Mouse (Mus musculus): ENCODE data around the gene Synm. TPM values are rescaled to one million over a fixed set of nuclear protein-coding genes. Genes with fewer than 3 reads are reported as not detected.

Gene Synm
- total RNA-seq, 4 experiments from 2014 or later = 18.3 to 20.8 (median 19.8) TPM

DNA sequence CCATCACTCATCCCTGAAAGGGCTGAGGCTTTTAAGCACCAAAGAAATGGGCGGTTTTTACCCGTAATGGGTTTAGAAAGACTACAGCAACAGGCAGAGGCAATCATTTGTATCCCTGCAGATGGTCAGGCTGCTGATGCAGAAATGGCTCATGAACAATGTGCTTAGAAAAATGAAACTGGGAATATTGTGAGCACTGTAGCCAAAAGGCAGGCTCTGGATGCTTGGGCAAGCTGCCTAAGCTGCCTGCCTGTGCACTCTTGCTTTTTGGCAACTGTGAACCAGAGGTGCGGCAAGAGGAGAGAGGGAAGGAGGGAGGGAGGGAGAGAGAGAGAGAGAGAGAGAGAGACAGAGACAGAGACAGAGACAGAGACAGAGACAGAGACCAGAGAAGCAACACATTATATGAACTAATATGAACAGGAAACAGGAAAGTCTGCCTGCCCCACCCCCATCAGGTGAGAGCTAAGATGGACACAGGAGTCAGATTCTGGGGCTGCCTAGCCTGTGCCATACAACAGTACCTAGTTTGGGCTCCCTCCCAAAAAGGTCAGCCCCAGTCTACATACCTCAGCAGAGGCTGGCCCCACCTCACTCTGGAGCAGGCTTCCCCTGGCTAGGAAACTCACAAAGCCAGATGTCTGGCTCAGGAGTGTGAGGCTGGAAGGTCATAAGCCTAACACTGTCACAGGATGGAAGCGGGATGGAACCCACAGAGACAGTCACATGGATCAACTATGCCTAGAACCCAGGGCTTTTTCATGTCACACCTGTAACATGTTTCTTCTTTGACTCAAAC, 9.9 kb downstream of the Synm start:
- no peak for DNase-seq (ENCODE audit: low spot score in 2 of 2)

DNA sequence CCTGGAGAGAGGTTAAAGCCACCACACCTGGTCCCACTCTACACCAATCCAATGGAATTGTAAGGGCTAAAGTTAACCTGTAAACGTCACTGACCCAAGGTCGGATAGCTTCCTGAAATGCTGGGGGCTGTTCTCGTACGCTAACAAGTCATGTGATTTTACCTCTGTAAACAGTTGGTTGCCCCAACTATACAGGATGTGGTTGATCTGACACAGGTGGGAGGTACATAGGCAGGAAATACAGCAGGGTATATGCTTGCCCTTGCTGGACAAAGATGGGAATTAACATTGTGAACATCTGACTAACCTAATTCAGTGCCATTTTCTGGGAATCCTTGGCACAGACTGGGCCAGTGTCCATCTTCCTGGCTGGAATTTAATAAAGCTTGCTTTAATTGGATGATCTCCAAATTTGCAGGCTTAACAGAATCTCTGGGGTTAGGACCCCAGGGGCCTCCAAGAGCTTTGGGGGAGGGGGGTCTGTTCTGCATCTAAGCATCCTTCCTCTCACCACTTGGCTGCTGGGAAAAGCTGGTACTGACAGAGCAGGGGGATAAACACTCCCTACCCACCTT, 11.7 kb downstream of the Synm start:
- no peak for DNase-seq (ENCODE audit: low spot score in 2 of 2)

- DNase-seq (ENCODE audit: low spot score in 2 of 2) = no peak
Observed at GRCm38 (mm10) chr7:67741706-67742105, 17.8 kb downstream of the Synm start.

DNA sequence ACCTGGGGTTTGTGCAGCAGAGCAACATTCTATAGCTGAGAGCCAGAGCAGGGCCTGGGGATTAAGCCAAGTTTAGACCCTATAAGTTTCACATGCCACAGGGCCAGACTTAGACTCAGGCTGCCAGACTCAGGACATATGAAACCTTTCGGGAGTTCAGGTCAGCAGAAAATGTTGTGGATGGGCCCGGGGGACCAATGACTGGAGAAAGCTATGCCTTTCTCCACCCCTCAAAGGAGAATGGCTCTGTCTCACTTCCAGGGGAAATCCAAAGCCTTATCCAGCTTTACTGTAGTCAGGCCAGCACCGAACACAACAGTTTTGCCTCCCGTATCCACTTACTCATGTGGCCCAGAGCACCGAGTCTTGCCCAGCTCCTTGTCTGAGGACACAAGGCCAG, 18.7 kb downstream of the Synm start:
- no peak for DNase-seq (ENCODE audit: low spot score in 2 of 2)

- DNase-seq (ENCODE audit: low spot score in 2 of 2) = no peak
Observed at GRCm38 (mm10) chr7:67740382-67740781, 19.2 kb downstream of the Synm start.

DNA sequence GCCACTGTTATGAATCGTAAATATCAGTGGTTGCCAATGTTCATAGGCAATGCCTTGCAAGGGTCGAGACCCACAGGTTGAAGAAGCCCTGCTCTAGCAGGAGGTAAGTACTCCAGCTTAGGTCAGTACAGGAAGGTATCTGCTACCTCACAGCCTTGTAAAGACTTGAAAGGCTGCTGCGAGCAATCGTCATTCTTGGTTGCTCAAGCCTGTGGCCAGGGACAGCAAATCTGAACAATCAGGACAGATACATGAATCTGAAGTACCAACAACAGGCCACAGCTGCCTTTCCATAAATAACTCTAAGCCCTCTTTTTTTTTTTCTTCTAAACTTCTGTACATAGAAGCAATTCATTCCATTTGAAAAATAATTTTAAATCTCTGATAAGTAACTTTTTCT, 27.3 kb downstream of the Synm start:
- no peak for DNase-seq (ENCODE audit: low spot score in 2 of 2)

DNA sequence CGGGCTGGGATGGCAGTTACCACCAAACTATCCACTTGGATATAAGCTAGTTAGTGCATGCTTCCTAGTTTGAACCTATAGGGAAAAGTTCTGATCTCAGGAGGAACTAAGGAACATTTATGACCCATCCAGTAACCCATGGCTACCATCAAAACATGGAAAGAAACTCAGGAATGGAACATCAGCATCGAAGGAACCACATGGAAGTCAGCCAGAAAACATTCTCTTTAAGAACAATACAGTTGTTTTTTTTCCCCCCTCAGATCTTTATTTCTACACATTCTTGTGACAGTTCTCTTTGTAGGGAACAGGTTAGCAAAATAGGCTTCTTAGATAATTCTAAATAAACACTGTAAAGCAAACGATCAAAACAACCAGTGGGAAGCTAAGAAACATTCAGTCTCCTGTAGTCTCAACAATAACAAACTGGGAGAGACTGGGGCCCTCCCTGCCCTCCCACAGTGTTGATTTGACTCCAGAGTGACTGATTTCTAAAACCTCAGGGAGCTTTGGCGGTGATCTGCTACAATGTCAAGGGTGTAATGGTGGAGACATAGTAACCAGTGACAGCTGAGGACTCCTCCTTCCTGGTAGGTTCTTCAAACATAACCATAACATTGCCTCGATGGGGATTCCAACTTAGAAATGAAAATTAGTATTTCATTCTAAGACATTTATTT, 29.0 kb downstream of the Synm start:
- no peak for DNase-seq (ENCODE audit: low spot score in 2 of 2)

- no peak for DNase-seq (ENCODE audit: low spot score in 2 of 2)
Observed at GRCm38 (mm10) chr7:67728809-67729208, 30.7 kb downstream of the Synm start.

- DNase-seq (ENCODE audit: low spot score in 2 of 2) = no peak
Observed at GRCm38 (mm10) chr7:67728203-67728602, 31.3 kb downstream of the Synm start.

DNA sequence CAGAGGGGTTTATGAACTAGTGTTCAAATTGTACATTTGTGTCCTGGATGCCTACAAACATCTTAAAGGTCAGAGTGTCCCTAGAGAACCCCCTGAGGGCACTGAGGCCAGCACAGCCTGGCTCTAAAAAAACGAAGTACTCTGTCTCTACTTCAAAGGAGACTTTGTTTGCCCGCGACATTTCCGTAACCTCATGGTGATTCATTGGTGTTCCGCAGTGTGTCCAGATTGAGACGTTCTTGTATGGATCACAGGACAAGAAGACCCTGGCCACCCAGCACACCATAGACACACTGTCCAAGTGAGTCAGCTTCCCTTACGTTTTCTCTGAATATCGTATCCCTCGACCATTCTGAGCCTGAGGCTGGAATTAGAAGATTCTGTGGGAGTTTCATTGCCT, 34.5 kb downstream of the Synm start:
- no peak for DNase-seq (ENCODE audit: low spot score in 2 of 2)

DNA sequence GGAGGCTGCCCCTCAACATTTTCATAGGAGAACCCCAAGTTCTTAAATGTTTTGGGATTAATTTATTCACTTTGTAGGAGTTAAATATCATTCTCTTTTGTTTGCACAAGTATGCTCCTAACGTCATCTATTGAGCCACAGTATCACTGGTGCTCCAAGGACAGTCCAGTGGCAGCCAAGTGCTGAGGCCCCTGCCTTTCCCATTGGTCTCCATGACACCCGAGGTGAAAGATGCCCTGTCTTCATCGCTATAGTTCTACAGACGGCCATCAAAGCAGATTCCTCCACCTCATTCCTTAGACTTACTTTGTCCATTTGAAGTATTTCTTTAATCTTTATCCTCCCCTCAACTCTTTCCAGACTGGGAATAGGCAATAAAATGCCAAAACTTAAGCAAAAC, 35.0 kb downstream of the Synm start:
- DNase-seq (ENCODE audit: low spot score in 2 of 2) = no peak

GRCm38 (mm10) chr7:67722163-67722562, 37.4 kb downstream of the Synm start:
- no peak for DNase-seq (ENCODE audit: low spot score in 2 of 2)

DNA sequence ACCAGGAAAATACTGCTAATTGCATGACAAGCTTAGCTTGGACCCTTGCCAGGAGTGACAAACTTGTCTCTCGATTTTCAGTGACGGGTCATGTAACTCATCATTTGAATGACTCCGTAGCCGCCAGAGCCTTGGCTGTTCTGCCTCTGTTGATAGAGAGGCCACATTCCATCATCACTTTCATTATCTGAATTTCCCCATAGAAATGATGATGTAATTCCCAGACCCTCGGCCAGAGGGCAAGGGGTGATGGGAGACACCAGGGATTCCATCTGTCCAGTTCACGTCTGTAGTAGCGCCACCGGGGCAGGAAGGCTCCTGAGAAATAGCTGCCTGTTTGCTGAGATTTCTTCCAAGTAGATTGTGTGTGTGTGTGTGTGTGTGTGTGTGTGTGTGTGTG, 40.7 kb downstream of the Synm start:
- DNase-seq (ENCODE audit: low spot score in 2 of 2) = no peak

GRCm38 (mm10) chr7:67717520-67717919, 42.0 kb downstream of the Synm start:
- DNase-seq (ENCODE audit: low spot score in 2 of 2) = no peak

GRCm38 (mm10) chr7:67716925-67717324, 42.6 kb downstream of the Synm start:
- DNase-seq (ENCODE audit: low spot score in 2 of 2) = peak in 1 of 2 experiments; percentile 39

GRCm38 (mm10) chr7:67716213-67716878, 43.2 kb downstream of the Synm start:
- no peak for DNase-seq (ENCODE audit: low spot score in 2 of 2)

DNA sequence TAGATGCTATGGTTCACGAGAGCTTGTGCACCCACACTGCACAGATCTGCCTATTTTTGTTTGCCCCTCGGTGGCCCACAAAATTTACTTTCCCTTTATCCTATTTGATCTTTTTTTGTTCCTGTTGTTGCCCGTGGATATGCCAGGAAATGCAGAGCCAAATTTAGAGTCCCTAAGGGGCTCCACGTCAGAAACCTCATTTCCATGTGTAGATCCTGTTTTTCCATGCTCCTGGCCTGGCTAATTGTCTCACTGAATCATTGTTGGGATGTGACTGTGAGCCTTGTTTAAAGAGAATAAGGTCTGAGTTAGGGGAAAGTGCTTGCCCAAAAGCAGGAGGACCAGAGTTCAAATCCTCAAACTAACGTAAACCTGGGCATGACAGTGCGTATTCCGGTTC, 44.4 kb downstream of the Synm start:
- no peak for DNase-seq (ENCODE audit: low spot score in 2 of 2)

DNA sequence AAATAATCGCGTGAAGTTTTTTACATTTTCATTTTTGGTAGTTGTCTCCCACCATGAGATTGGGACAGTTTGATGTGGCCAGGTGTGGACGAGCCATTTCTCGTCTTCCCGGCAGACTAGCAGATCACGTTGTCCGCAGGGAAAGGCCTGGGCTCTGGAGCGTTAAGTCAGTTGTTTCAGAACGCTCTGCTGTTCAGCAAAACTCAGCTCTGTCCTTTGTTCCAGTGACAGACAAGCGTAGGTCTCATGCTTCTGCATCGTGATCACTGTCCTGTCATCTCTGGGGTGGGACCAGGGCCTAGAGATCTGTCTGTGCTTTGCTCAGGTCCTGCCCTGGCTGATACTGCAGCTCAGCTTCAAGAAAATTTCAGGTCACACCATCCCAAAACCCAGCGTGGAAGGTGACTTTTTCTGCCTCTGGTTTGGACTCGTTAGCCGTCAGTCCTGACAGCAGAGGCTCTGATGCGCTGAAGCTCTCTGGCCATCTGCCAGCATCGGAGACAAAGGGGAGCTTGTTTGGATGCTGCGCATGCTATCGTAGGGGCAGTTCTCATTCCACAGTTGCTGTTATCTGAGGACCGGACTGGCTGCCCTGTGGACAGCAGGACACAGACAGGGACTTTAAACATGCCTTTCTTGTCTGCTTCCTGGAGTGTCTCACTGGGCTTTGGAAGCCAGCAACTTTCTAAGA, 45.6 kb downstream of the Synm start:
- peak; percentile 8 to 48 for DNase-seq (ENCODE audit: low spot score in 2 of 2)

DNA sequence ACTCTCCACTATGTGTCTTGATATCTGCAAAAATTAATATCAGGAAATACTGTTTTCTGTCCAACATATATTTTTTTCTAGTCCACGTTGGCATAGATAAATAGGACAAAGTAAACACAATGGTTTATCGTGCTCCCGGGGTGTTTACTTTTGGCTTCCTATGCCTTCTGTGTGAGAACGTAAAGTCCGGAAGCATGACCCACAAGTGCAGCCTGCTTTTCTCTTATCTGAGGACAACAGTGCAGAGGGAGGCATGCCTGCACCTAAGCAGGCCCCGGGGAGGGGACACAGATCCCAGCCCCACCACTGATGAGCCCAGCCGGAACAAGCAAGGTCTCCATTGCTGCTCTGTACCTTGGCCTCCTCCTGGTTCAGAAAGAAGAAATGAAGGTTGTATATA, 49.3 kb downstream of the Synm start:
- DNase-seq (ENCODE audit: low spot score in 2 of 2) = no peak

- no peak for DNase-seq (ENCODE audit: low spot score in 2 of 2)
Observed at GRCm38 (mm10) chr7:67708160-67708559, 51.4 kb downstream of the Synm start.

- DNase-seq (ENCODE audit: low spot score in 2 of 2) = no peak
Observed at GRCm38 (mm10) chr7:67701252-67701914, 58.2 kb downstream of the Synm start.

All from left cerebral cortex, adult 8-10 months (tissue).